Mouse (Mus musculus): ENCODE results near the gene Rora.
A peak's percentile ranks its signal among the peaks of the same experiment; 100 is the strongest.

Rora gene

DNA sequence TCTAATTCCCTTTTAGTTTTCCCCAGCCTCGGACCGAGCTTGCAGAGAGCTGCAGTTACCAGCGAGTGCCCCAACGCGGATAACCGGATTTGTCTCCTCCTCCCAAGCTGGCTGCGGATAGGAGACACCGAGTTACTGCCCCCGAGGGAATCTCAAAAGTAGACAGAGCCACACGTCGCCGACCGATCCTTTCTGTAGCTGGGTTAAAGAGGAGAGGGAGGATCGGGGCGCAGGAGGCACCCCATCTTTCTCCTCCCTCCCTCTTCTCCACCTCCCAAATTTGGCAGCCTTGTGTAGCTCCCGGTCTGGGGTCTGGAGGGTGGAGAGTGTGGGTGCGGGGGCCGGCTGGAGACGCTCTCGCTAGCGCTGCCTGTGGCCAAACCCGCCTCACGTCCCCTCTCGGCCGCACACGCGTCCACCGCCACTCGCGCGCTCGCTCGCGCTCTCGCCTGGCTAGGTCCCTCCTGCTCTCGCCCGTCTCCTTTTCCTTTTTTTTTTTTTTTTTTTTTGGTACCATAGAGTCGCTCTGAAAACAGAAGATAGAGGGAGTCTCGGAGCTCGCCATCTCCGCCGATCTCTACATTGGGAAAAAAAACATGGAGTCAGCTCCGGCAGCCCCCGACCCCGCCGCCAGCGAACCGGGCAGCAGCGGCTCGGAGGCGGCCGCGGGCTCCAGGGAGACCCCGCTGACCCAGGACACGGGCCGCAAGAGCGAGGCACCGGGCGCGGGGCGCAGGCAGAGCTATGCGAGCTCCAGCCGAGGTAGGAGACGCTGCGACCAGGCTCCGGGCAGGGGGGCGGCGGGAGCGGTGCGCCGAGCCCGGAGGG is at the start of gene Rora:
Gene Rora (plus strand): TSS at position 576 of the 828 bp plus-strand sequence.
- DNase-seq: peak; percentile 55

DNA sequence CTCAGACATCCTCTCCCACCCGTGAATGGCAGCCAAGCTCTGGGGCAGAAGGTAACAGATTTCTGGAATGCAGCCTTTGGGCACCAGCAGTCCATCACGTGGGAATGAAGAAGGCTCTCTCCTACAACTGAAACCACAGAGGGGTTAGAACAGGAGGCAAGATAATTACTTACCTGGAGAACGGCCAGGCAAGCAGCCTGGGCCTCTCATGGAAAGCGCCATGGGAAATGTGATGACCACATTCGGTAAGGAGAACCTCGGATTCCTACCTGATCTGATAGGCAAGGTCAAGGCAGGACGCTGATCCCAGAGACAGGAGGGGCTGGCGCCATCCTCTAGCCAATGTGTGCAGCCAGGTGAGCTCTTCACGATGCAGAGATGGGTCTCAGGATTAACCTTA is 39.6 kb upstream of the Rora start:
- DNase-seq: no peak

DNA sequence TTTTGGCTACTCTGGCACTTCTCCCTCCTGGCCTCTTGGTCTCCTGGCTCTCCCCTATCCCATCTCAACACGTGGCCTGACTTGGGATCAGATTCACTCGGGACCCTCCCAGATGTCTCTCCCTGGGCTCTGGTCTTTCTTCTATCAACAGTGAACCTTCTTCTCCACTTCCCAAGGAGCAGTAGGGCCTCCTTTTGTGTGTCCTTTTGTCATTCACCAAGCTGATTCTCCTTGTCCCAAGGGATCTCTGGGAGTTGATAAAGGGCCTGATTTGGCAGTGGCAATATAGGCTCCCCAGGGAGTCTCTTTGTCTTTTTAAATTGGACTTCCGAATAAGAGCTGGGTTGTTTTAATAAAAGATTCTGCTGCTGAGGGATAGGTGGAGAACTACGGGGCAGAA is 36.5 kb upstream of the Rora start:
- DNase-seq: no peak

DNA sequence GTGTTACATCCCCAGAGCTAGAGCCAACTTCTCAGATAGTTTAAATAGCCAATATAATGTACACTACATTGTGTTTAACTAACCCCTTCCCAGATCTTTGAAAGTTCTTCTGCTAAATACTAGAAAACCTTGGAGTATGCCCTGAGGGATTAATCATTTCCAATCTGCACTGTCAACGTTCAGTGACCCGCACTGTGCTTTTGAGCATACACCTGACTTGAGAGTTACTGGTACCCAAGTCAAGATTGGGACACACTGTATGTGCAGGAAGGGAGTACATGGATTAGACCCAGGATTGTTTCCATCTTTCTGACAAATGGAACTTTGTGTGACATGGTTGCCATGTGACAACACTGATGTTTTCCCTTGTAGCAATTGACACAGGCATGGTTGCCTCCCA is 33.5 kb upstream of the Rora start:
- peak; percentile 22 for DNase-seq

DNA sequence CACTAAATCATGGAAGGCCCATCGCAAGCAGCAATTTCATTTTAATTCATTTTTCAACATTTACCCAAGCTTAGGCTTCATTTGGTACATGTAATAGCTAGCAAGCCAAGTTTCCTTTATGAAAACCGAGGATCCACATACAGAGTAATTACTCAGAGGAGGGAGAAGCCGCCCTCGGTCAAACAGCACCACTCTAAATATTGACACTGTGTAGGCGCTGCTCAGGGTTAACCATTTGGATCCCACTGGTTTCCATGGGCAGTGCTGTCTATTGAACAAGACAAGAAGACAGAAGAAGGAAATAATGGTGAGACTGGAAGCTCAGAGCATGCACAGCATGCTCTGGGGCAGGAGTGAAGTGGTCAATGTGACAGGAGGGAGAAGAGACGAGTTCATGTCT is 33.1 kb upstream of the Rora start:
- no peak for DNase-seq

DNA sequence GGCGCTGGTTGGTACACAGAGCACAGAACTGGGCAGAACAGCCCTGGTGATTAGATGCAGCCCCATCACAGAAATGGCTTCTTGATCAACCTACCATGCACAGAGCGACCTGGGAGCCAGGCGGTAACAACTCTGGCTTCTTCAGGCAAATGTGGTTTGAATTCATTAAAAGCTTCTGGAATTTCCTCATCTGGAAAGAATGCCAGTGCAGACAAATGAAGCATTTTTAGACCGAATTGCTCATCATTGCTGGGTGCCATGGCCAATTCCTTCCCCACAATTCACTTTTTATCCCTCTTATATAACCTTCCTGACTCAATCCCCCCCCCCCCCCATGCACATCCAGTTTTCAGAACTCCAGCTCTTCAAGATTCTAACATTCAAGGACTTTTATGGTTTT is 28.6 kb upstream of the Rora start:
- no peak for DNase-seq

DNA sequence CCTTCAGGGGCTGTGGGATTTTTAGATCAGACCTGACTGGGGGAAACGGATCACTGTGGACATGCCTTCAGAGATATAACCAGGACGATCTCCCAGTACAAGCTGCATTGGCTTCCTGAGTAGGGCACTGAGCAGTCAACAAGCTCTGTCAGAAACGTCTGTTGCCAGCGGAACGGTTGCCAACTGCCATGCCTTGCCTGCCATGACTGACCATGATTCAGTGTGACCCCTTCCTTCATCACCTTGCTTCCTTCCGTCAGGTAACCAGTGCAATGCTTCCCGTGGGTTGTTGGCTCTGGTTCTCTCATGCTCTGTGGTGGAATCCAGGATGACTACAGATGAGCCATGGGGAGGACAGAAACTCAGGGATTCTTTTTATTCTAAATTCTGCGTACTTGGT is 16.3 kb upstream of the Rora start:
- DNase-seq: no peak

DNA sequence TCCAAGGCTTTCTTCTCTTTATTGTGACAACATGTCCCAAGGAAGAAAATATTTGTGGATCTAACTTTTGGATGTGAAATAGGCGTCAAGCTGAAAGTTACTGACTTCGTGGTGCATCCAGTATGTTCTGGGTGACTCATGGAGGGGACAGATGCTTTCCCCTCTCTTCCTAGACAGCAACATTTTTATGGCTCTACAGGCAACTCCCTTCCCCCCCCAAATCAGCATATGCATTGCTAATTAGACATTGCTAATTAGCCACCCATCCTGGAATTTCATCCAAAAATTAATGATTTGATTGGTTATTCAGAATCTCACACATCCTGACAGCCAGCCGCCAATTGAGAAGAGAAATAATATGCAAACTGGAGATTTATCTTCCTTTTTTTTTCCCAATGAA is 12.5 kb upstream of the Rora start:
- no peak for DNase-seq

DNA sequence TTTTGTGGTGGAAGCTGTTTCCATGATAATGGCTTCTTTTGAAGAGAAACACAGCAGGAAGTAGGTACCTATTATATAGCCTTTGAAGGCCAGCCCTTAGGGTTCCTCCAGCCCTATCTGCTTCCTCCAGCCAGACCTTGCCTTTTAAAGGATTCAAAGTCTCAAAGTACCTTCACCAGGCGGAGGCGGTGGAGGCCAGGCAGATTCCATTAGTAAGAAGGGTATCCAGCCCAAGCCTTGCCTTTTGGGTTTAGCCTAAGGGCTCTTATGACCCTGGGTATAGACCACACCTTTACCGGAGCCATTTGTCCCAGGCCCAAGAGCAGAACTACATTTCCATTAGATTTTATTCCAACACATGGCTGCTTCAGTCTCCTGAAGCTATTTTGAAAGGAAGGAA is 5.5 kb upstream of the Rora start:
- no peak for DNase-seq

DNA sequence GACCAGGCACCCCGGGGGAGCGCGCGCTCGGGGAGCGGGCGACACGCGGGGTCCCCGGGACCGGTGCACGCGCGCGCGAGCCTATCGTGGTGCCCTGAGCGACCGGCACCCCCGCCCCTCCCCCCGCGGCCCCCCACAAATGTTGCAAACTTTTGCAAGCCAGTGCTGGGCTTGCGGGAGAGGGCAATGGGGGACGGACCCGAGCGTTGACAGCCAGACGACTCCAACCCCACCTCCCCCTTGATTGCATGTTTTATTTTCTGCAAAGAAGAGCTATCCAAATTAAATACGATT is 400 bp downstream of the Rora start:
- DNase-seq: no peak

DNA sequence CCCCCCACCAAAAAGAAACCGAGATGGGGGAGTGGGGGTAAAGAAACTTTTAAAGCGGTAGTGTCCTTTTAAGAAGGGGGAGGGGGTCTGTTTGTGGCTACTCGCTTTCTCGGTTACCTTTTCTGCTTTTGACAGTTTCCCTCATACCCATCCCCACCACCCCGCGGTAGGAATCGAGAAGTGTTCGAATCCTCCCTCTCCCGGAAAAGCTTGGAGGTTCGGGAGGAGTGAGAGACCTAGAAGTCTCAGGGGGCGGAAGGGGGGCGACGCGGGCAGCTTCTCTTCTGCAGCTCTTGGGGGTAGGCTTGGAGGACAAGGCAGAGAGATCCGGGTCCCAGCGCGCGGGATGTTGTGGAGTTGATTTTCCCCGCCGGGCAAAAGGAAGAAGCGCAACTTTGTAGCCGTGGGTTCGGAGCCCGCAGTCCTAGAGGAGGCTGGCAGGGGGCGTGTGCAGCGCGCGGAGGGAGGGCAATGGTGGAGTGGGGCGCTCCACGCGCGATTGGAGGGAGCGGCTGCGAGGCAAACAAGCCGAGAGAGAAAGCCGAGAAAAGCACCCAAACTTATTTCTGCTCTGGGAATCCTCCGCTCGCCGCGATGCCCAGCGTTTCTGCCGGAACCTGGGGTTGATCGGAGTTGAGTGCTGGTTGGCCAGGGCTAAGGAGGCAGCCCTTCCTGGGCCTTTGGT is 889 bp downstream of the Rora start:
- peak; percentile 24 for DNase-seq

DNA sequence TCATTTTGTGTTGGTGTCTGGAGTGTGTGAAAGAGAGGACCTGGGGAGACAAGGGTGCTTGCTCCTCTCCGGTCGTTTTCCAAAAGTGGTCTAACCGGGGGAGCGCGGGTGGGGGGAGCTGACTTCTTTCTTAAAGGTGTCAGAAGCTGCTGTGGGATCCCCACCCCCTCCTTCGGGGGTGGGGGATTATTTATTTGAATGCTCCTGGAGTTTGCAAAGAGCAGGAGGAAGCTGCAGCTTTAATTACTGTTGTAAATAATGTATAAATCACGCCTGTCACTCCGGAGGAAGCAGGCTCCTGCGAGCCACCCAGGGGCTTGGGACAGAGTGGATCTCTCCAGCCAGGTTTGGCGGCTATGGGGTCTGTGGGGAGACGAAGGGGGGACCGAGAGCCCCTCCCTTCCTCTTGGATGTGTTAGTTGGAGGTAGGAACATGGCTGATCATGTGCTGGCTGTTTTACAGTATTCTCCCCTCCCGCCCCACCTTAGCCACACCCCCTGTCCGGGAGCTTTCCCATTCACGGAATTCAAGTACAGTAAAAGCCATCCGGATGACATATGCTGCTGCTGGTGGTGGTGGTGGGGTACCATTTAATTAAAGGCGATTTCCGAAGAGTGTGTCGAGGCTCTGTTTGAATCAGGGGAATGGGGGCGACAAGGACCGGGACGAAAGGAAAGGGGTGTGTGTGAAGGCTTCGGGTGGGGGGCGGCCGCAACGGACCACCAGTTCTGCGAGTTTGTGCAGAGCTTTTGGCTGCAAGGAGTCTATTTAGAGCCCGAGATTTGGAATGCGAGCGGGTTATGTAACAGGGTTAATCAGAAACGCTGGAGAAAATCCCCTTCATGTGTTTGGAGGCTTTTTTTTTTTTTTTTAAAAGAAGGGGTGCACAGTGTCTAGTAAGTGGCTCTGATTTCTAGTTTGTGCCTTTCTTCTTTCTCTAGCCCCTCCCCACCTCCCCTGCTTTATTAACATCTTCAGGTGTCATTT is 1.7 kb downstream of the Rora start:
- peak; percentile 75 for DNase-seq

DNA sequence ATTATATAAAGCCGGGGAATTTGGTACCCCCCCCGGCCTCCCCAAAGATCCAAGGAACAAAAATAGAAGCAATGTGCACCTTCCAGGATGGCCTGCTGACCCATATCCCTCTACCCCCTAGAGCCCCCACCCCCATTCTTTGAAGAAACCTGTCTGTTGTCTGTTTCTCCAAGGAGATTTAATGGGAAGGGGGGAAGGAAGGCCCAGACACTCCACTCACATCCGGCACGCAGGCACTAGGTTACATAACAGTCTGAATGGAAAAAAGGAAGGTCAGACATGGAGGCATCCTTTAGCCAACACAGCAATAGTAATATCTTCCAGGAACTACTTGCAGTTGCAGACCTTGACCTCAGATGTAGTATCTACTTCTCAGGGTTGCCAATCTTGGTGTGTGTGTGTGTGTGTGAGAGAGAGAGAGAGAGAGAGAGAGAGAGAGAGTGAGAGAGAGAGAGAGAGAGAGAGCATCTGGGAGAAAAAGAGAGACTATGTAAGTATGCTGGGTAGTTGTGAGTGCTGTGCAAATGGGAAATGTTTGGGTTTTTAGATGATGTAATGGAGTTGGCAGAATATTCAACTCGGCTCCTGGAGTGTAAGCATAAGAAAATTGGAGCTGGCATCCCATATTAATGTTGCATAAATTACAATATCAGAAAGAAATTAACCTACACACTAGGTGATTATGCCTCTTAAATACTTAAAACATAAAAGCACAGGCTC is 2.6 kb downstream of the Rora start:
- DNase-seq: peak; percentile 80

DNA sequence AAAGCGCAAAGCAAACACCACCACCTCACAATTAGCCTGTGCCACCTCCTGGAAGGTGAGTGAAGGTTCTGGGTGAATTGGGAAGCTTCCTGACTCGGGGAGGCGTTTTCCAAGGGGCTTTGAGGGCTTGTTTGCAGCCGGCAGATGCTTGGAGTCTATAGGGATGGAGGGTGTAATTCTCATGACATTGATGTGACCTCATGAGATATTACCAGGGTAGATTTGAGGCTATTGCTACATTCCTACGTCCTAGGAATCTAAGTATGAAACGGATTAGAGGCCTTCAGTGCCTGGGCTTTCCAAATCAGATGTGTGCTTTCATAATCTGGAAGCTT is 3.2 kb downstream of the Rora start:
- DNase-seq: peak; percentile 4

DNA sequence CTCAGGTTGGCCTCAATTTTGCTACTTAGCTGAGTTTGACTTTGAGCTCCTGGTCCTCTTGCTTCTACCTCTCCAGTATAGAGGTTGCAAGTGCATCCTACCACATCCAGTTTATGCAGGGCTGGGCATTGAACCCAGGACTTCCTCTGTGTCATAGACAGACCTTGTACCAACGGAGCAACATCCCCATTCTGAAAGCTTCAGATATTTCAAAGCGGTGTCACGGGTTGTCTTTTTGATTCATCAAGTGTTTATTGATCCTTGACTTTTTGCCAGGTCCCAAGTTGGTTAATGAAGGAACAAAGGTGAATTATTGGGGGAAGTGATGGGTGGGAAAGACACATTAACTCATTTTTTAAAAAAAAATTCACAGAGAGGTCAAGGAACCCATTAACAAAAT is 17.1 kb downstream of the Rora start:
- DNase-seq: no peak

DNA sequence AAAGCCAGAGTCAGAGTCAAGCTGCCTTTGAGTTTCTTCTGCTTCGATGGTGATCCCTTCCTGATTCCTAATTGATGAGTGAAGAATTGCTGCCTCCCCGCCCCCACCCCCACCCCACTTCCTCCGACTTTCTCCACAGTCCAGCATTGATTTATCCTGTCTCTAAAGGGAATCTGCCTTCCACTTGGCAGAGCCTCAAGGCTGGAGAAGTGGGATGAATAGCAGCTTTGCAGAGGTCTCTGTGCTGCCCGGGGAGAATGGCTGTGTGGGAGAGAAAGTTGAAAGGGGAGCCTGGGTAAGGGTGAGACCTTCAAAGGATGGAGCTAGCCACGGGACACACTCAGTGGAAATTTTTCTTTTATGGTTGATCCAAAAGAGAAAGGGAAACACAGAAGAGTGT is 18.9 kb downstream of the Rora start:
- no peak for DNase-seq

DNA sequence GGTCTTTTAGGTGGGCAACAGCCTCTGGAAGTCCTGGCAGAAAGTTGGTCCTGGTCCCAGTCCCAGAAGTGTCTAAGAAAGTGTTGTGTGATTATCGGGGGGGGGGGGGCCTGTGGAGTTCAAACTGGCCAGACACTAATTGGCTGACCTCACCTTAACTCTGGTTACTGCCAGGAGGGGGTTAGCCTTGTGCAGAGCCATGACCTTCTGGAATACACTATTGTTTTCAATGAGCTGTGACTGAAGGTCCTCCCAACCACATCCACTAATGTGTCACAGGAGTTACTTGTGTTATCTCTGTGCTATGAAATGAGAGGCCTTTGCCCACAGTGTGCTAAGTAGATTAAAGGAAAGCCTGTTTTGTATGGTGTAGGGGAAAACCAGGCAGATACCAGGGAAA is 19.6 kb downstream of the Rora start:
- DNase-seq: no peak

DNA sequence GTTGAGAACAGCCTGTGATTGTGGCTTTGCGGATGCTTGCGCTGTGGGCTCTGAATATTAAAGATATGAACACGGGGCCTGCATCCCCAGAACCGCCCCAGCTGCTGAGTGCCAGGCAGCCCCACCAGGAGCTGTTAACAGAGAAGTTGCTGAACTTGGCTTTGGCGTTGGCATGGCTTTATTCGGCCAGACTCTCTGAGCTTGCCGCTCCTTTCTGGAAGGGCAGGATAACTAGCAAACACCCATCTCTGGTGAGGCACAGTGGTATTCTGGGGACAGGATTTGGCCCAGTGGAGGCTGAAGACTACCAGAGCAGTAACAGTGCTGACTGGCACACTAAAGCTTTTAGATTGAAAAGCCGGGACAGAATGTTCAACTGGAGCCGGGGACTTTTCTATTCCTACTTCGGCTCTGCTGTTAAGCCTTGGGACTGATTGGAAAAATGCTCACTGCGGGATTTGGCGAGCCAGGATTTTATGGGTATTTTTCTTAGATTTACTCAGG is 26.3 kb downstream of the Rora start:
- no peak for DNase-seq

DNA sequence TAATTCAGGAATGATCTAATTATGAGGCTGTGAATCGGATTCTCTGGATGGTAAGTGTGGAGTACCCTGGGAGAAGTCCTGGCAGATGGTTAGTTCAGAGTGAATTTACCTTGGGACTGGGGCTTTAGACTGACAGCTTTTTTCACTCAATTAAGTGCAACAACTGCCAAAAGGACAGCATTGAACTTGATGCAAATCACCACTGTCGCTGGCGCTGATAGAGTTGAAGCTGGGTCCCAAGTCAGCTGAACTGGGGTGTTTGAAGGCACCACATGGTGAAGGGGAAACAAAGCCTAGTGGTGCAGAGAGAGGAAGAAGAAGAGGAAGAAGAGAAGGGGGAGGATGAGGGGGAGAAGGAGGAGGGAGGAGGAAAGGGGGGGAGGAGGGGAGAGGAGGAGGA is 30.4 kb downstream of the Rora start:
- no peak for DNase-seq

DNA sequence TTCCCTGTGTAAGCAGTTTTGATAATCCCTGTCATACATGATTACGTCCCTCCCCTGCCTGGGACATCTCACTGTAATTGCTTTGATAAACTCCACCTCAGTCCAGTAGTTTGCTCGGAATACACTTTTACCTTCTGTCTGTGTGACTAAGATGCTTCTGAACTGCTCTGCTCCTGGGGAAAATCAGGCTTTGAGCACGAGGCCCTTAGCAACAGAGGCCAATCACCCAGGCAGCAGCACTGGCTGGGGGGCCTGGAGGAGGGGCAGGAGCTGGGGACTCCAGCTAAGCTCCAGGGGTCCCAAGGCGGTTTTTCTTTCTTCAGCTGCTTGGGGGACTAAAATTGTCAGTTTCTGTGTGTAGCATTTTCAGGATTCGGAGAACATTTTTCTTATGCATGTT is 32.0 kb downstream of the Rora start:
- no peak for DNase-seq

DNA sequence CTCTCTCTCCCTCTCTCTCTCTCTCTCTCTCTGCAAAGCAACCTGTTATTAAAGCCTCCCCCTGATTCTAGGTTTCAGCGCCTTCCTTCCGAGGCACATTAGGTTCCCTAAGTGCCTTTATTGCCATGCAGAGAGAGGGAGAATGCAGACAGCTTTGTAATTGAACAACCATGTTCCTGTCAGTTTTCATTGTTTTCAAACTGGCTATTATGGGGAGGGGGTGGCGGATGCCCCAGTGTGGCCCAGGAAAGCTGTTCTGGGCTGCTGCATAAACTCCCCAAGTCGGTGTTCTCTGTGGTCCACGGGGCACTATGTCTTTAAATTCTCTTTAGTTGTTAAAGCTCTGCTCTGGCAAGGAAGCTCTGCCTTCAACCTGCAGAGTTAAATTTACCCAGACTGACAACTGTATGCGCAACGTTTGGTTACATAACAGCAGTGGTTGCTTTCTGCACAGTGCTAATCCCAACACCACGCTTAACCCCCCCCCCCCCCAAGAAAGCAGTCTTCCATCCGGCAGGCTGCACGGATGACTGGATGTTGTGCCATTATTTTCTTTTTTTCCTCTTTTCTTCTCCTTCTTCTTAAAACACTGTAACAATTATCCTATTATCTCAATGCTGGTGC is 33.8 kb downstream of the Rora start:
- no peak for DNase-seq

DNA sequence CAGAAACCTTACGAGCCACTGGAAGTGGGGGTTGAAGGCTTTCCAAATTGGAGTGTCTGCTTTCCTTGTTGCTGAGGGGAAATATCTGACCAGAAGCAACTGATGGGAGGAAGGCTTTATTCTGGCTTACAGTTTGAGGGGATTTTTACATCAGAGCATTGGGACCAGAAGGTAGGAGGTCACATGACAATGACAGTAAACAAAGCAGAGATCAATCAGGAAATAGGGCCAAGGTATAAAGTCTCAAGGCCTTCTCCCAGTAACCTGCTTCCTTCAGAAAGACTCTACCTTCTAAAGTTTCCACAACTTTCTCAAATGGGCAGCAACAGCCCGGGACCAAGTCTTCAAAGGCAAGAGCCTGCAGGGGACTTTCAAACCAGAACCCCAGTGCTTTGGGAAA is 34.6 kb downstream of the Rora start:
- DNase-seq: no peak

All from kidney, adult 9 months (tissue).